10 mouse cellular contexts compared by ENCODE assay signal in the genomic region with DNA sequence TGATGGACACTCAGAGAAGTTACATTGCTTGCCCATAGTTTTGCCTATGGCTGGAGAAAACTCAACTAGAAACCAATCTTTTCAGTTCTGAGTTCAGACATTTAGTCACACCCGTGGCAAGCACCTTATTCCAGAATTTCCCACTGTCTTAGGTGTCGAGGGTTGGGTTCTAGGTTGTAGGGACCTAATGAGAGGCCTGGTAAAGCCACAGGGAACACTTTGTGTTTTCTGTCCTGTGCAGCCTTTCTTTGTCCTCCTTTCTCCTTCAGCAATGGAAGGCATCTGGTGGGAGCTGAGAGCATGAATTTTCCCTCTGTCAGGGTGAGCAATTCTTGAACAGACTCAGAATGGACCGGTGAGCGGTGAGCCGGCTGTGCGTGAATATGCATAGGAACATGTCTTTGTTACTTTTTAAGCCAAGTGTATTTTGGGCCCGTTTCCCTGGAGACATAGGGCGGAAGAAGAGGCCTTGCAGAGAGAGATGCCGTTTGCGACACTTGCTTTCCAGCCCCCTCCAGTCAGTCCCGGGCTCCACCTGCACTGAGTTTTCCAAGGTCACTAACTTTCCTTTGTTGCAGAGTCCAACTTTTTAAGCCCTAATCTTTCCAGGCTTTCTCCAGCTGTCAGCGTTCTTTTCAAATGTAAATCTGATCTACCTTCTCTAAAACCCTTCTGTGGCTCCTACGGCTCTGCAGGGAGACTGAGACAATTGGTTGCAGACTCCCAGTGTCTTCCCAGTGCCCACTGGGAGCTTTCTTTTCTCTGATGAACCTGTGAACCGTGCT. TPM values are rescaled to one million over a fixed set of nuclear protein-coding genes. Genes with fewer than 3 reads are reported as not detected.
DNase-seq lines count a peak whose midpoint lies in the region; ATAC-seq lines count a peak whose summit lies in the region.
"Had no signal": no experiment of that assay in that cellular context is flagged by ENCODE, and none has a peak within 500 bp of the region (broad histone marks: within the 10 kb centered on the region; RNA-seq: fewer than 3 reads in every experiment).

No protein-coding gene starts in this region.

- no peaks in the 10 kb centered on the region for H3K36me3 ChIP-seq in midbrain, embryonic 10.5 days
- H3K36me3 ChIP-seq in midbrain, embryonic 16.5 days (ENCODE audit: control insufficient read depth, insufficient read depth, low read length), result no peaks in the 10 kb centered on the region
- no peaks in the 10 kb centered on the region for H3K36me3 ChIP-seq in embryonic facial prominence, embryonic 11.5 days (replicated peaks; ENCODE audit: control insufficient read depth, insufficient read depth, low read depth, low read length)
- H3K36me3 ChIP-seq: heart, embryonic 15.5 days had no signal

- H3K4me3 ChIP-seq in midbrain, embryonic 10.5 days, result peak overlapping the region; percentile 33
- no peak overlapping the region for H3K4me3 ChIP-seq in midbrain, embryonic 16.5 days (ENCODE audit: low read depth, low read length)
- H3K4me3 ChIP-seq in embryonic facial prominence, embryonic 11.5 days (ENCODE audit: low read depth, low read length), result no peak overlapping the region
- H3K4me3 ChIP-seq: heart, embryonic 15.5 days had no signal

- peak; percentile 87 for DNase-seq in midbrain, embryonic 10.5 days (ENCODE audit: low spot score)
- peak; percentile 47 for DNase-seq in embryonic facial prominence, embryonic 11.5 days (ENCODE audit: low spot score)
- peak; percentile 46 to 82 for DNase-seq in left cerebral cortex, postnatal 10 days (ENCODE audit: extremely low spot score in 1 of 2, low spot score in 2 of 2)
- peak; percentile 87 for DNase-seq in telencephalon, adult 2 months (ENCODE audit: low read depth, low spot score)
- no peak for DNase-seq in urinary bladder, postnatal 36 days (ENCODE audit: low spot score in 2 of 2)
- no peak for DNase-seq in spleen, adult 18-20 months
- DNase-seq: cerebellum, adult 9-10 months had no signal

- no peak overlapping the region for H3K4me2 ChIP-seq in midbrain, embryonic 16.5 days (ENCODE audit: low read length)
- no peak overlapping the region for H3K4me2 ChIP-seq in embryonic facial prominence, embryonic 11.5 days (ENCODE audit: low read depth, low read length)
- H3K4me2 ChIP-seq: heart, embryonic 15.5 days had no signal

- H3K4me1 ChIP-seq in midbrain, embryonic 10.5 days, result peaks cover 50% of the 10 kb centered on the region
- 0 out of 2 replicates have a peak, but pooled peaks cover 2% of the 10 kb centered on the region for H3K4me1 ChIP-seq in midbrain, embryonic 16.5 days (ENCODE audit: control insufficient read depth, insufficient read depth, low read length)
- no peaks in the 10 kb centered on the region for H3K4me1 ChIP-seq in embryonic facial prominence, embryonic 11.5 days (ENCODE audit: control insufficient read depth, insufficient read depth, low read length)

- no peak for ATAC-seq in midbrain, embryonic 16.5 days
- no peak for ATAC-seq in embryonic facial prominence, embryonic 11.5 days (replicated peaks; ENCODE audit: insufficient number of reproducible peaks, low FRiP score, low TSS enrichment, low read depth)
- ATAC-seq: lung, postnatal 0 days had no signal

- peak overlapping the region; percentile 88 for H3K27ac ChIP-seq in midbrain, embryonic 10.5 days (replicated peaks)
- H3K27ac ChIP-seq in midbrain, embryonic 16.5 days (ENCODE audit: low read length), result no peak overlapping the region
- H3K27ac ChIP-seq in embryonic facial prominence, embryonic 11.5 days (replicated peaks; ENCODE audit: low read depth, low read length), result no peak overlapping the region
- H3K27ac ChIP-seq: heart, embryonic 15.5 days had no signal

- H3K27me3 ChIP-seq in midbrain, embryonic 10.5 days (ENCODE audit: low read depth, poor library complexity, severe bottlenecking), result no peaks in the 10 kb centered on the region
- no peaks in the 10 kb centered on the region for H3K27me3 ChIP-seq in midbrain, embryonic 16.5 days (ENCODE audit: control insufficient read depth, insufficient read depth, low read depth, low read length)
- no peaks in the 10 kb centered on the region for H3K27me3 ChIP-seq in embryonic facial prominence, embryonic 11.5 days (ENCODE audit: control insufficient read depth, insufficient read depth, low read length)
- H3K27me3 ChIP-seq: heart, embryonic 15.5 days had no signal

- no peak overlapping the region for H3K9ac ChIP-seq in midbrain, embryonic 16.5 days (ENCODE audit: low read depth, low read length)
- H3K9ac ChIP-seq in embryonic facial prominence, embryonic 11.5 days (replicated peaks; ENCODE audit: low read length), result no peak overlapping the region
- H3K9ac ChIP-seq: heart, embryonic 15.5 days had no signal

- 7% methylated on average over 14 of the region's 14 CpGs for WGBS in midbrain, embryonic 10.5 days
- 4% methylated on average over 14 of the region's 14 CpGs for WGBS in midbrain, embryonic 16.5 days
- WGBS in embryonic facial prominence, embryonic 11.5 days, result 21% methylated on average over 14 of the region's 14 CpGs

- H3K9me3 ChIP-seq in midbrain, embryonic 10.5 days (replicated peaks), result no peaks in the 10 kb centered on the region
- H3K9me3 ChIP-seq in midbrain, embryonic 16.5 days (replicated peaks; ENCODE audit: control insufficient read depth, low read length, poor library complexity, severe bottlenecking), result no peaks in the 10 kb centered on the region
- H3K9me3 ChIP-seq in embryonic facial prominence, embryonic 11.5 days (replicated peaks; ENCODE audit: control insufficient read depth, low read length), result no peaks in the 10 kb centered on the region
- H3K9me3 ChIP-seq: heart, embryonic 15.5 days had no signal

- intact Hi-C loops in left cerebral cortex, postnatal 10 days (cut with DNase I), result no loop called here

RNA-seq across cellular contexts. Expression of gene Cdk5r2, which starts 30.0 kb away (rescaled TPM):
- 1.3 and 2.2 TPM in 2 replicates for polyA plus RNA-seq in midbrain, embryonic 10.5 days (2016; fragmentation: Nextera tagmentation; extraction: Ambion mirVana)
- 8.1 and 9.7 TPM in 2 replicates for polyA plus RNA-seq in midbrain, embryonic 16.5 days (2015; fragmentation: Nextera tagmentation; extraction: Ambion mirVana)
- polyA plus RNA-seq in embryonic facial prominence, embryonic 11.5 days (2014; fragmentation: Nextera tagmentation; extraction: Ambion mirVana), result 0.84 and 1.1 TPM in 2 replicates
- total RNA-seq in left cerebral cortex, postnatal 10 days (2021), result 100 to 1,000 TPM; 474 to 481 TPM
- polyA plus RNA-seq: heart, embryonic 15.5 days; lung, postnatal 0 days had no signal

RNA-seq across cellular contexts. Expression of gene Wnt10a, which starts 33.4 kb away (rescaled TPM):
- 0.85 and 1.3 TPM in 2 replicates for polyA plus RNA-seq in midbrain, embryonic 10.5 days (2016; fragmentation: Nextera tagmentation; extraction: Ambion mirVana)
- polyA plus RNA-seq in midbrain, embryonic 16.5 days (2015; fragmentation: Nextera tagmentation; extraction: Ambion mirVana), result 0.10 and 0.47 TPM in 2 replicates
- polyA plus RNA-seq in embryonic facial prominence, embryonic 11.5 days (2014; fragmentation: Nextera tagmentation; extraction: Ambion mirVana), result 1.5 and 1.6 TPM in 2 replicates
- 1 to 10 TPM in 1 of 2 experiments, under 1 TPM in 1; 0.87 to 1.1 TPM for total RNA-seq in left cerebral cortex, postnatal 10 days (2021)
- polyA plus RNA-seq: heart, embryonic 15.5 days; lung, postnatal 0 days had no signal

RNA-seq across cellular contexts. Expression of gene Wnt6, which starts 53.0 kb away (rescaled TPM):
- 8.7 and 11.0 TPM in 2 replicates for polyA plus RNA-seq in midbrain, embryonic 10.5 days (2016; fragmentation: Nextera tagmentation; extraction: Ambion mirVana)
- 3.6 and 4.2 TPM in 2 replicates for polyA plus RNA-seq in midbrain, embryonic 16.5 days (2015; fragmentation: Nextera tagmentation; extraction: Ambion mirVana)
- 15.5 and 19.1 TPM in 2 replicates for polyA plus RNA-seq in embryonic facial prominence, embryonic 11.5 days (2014; fragmentation: Nextera tagmentation; extraction: Ambion mirVana)
- total RNA-seq in left cerebral cortex, postnatal 10 days (2021), result 1 to 10 TPM; 1.2 to 1.7 TPM

Comparison
In these comparisons a context has a peak if more than half of its experiments do, and no peak if none do; other contexts are left out.
1. DNase-seq: peak in midbrain, embryonic 10.5 days (single experiment), embryonic facial prominence, embryonic 11.5 days (single experiment), left cerebral cortex, postnatal 10 days (2 of 2) and telencephalon, adult 2 months (single experiment); none in urinary bladder, postnatal 36 days (0 of 2) and spleen, adult 18-20 months (0 of 2).